Mouse (Mus musculus) lung, embryonic 16.5 days (tissue): ENCODE results near the gene Lrtm1. TPM values are rescaled to one million over a fixed set of nuclear protein-coding genes. Genes with fewer than 3 reads are reported as not detected.

ENCODE experiments used
- ATAC-seq: fragments of 200-750 bp; cut with Nextera tagmentation; 2 replicates; pipeline ENCODE4 v1.8.0; 2017; ENCODE audit warnings: low read depth, mild to moderate bottlenecking, moderate library complexity
- H3K27ac ChIP-seq: fragments of 300-500 bp; sonication (generic); 2 replicates; pipeline ENCODE4 v1.5.1; 2014; ENCODE audit warnings: mild to moderate bottlenecking, control low read depth, low read length
- H3K27me3 ChIP-seq: fragments of 300-500 bp; sonication (generic); 2 replicates; pipeline ENCODE4 v1.6.1; 2014; ENCODE audit warnings: low read depth, low read length, mixed read lengths; ENCODE audit not compliant: control insufficient read depth, insufficient read depth
- H3K36me3 ChIP-seq: fragments of 300-500 bp; sonication (generic); 2 replicates; pipeline ENCODE4 v1.6.1; 2014; ENCODE audit warnings: low read length; ENCODE audit not compliant: control insufficient read depth, insufficient read depth
- H3K4me1 ChIP-seq: fragments of 300-500 bp; sonication (generic); replicated peaks from 2 replicates; pipeline ENCODE4 v1.6.1; 2014; ENCODE audit warnings: low read length, mixed read lengths; ENCODE audit not compliant: control insufficient read depth, insufficient read depth
- H3K4me2 ChIP-seq: fragments of 300-500 bp; sonication (generic); 2 replicates; pipeline ENCODE4 v1.6.1; 2014; ENCODE audit warnings: low read depth, low read length, control low read depth
- H3K4me3 ChIP-seq: fragments of 300-500 bp; sonication (generic); 2 replicates; pipeline ENCODE4 v1.5.1; 2014; ENCODE audit warnings: mild to moderate bottlenecking, low read length, control low read depth
- H3K9ac ChIP-seq: fragments of 300-500 bp; sonication (generic); 2 replicates; pipeline ENCODE4 v1.6.1; 2014; ENCODE audit warnings: low read length, control low read depth
- H3K9me3 ChIP-seq: fragments of 300-500 bp; sonication (generic); 2 replicates; pipeline ENCODE4 v1.6.1; 2016; ENCODE audit warnings: low read length; ENCODE audit not compliant: control insufficient read depth
- WGBS: fragments of 180-500 bp; shearing (Covaris S2); extraction: QIAGEN DNeasy Blood & Tissue Kit; methylation state at CpG from one replicate; pipeline ENCODE4 v1.1.7; 2014; 5-methylcytosine and 5-hydroxymethylcytosine counted together
- polyA plus RNA-seq: library from polyadenylated mRNA; unstranded; fragments of >200 nt; fragmentation: Nextera tagmentation; extraction: Ambion mirVana; gene quantifications from 2 replicates; pipeline ENCODE4 v1.2.1, GENCODE M21; 2015

Gene Lrtm1
- polyA plus RNA-seq, 1 experiment from 2014 or later, result 0.11 TPM

DNA sequence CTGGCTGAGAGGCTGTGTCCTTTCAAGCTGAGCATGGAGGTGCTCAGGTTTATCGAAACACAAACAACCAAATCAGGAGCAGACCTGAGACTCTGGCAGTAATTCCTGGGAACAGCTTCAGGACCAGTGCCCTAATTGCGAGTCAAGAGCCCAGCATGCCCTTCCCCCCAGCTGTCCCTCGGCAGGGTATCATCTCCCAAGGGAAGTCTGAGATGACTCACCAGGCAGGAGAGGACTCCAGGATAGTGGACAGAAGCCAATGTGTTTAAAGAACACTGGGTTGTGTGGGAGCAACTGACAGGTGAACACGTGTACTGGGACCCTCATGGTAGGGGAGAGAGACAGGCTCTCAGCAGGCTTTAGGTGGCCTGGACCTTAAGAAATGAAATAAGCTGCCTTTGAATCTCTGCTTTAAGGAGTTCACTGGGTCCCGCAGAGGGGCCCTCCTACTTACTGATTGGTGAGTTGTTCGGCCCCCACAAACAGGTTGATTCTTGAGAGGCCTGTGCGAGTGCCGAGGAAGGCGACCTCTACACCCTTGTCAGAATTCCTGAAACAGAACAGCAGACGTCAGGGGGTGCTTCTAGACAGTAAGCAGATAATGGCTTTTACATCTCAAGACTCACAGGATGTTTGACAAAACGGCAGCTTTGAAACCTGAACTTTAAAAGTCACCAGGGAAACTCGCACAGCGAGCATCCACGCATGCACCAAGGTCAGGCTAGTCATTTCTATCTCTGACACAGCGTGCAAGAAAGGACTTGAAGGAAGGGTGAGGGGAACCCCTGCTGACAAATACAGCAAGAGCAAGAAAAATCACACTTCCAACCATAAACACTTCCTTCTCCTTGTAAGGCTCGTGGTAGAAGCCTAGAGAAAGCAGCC lies 34.2 kb downstream of the Lrtm1 start:
- ATAC-seq, result no peak
- no peak overlapping the region for H3K27ac ChIP-seq
- H3K9me3 ChIP-seq, result no peaks in the 10 kb centered on the region
- H3K9ac ChIP-seq, result no peak overlapping the region
- no peak overlapping the region for H3K4me2 ChIP-seq
- no peaks in the 10 kb centered on the region for H3K27me3 ChIP-seq
- H3K4me1 ChIP-seq, result no peaks in the 10 kb centered on the region
- WGBS, result 20% methylated on average over 16 of the region's 16 CpGs
- no peak overlapping the region for H3K4me3 ChIP-seq
- no peaks in the 10 kb centered on the region for H3K36me3 ChIP-seq

DNA sequence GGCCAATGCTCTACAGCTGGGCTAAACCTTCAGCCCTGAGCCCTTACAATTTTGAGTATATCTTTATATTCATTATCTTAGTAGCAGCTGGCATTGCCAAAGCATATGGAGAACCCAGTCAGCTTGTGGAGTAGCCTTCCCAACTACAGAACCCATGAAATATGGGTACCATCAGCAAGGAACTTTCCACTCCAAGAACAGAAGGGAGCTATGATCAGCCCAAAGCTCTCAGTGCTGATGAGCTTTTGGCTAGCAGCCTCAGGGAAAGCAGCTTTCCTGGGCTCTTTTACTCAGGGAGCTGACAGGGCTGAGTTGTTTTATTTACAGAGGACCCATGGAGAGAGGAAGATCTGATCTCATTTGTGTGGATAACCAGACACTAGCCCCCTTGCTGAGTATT lies 42.7 kb downstream of the Lrtm1 start:
- no peaks in the 10 kb centered on the region for H3K36me3 ChIP-seq
- H3K27me3 ChIP-seq, result no peaks in the 10 kb centered on the region
- no peak overlapping the region for H3K4me2 ChIP-seq
- H3K4me1 ChIP-seq, result no peaks in the 10 kb centered on the region
- H3K9me3 ChIP-seq, result no peaks in the 10 kb centered on the region
- no peak overlapping the region for H3K27ac ChIP-seq
- no peak for ATAC-seq
- H3K9ac ChIP-seq, result no peak overlapping the region
- H3K4me3 ChIP-seq, result no peak overlapping the region

DNA sequence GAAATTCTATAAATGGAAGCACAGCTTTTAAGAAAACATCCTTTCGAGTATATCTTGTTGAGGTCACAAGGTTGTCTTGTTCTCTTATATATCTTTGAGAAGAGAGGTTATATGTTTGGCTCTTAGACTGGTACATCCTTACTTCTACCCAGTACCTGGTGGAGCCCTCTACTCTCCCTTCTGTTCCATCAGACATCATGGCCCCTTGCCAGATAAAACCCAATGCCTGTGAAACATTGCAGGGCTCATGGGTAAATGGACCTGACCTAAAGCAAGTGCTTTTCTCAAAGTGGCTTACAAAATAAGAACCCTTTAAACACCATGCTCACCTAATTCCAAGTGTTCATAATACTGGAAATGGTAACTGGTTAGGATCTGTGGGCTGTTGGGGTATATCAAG lies 43.5 kb downstream of the Lrtm1 start:
- Histone ChIP-seq H3K9ac (no peak overlapping the region), H3K4me1 (no peaks in the 10 kb centered on the region), H3K4me3 (no peak overlapping the region), H3K27me3 (no peaks in the 10 kb centered on the region), H3K9me3 (no peaks in the 10 kb centered on the region), H3K27ac (no peak overlapping the region), H3K4me2 (no peak overlapping the region), H3K36me3 (no peaks in the 10 kb centered on the region)
- no peak for ATAC-seq
- WGBS, result 76% methylated on average over 1 of the region's 1 CpGs

DNA sequence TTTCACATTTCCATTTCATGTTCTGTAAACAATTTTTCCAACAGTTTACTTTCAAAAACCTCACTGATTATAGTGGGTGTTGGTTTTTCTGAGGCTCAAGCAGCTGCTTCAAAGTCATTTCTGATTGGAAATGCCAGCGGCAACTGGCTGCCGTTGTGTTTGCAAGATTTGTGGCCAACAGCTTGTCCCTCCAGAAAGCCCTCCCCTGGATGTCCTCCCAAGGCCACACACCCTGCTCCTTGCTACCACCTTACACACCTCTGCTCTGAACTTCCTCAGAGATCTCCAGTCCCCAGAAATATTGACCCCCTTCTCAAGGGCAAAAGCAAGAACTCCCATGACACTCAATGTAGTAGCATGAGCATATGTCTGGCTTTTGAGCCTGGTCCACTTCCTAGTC lies 44.7 kb downstream of the Lrtm1 start:
- H3K9ac ChIP-seq, result no peak overlapping the region
- no peak overlapping the region for H3K27ac ChIP-seq
- no peaks in the 10 kb centered on the region for H3K27me3 ChIP-seq
- H3K9me3 ChIP-seq, result no peaks in the 10 kb centered on the region
- H3K4me1 ChIP-seq, result no peaks in the 10 kb centered on the region
- ATAC-seq, result no peak
- H3K36me3 ChIP-seq, result no peaks in the 10 kb centered on the region
- H3K4me2 ChIP-seq, result no peak overlapping the region
- WGBS, result 50% methylated on average over 2 of the region's 2 CpGs
- no peak overlapping the region for H3K4me3 ChIP-seq

DNA sequence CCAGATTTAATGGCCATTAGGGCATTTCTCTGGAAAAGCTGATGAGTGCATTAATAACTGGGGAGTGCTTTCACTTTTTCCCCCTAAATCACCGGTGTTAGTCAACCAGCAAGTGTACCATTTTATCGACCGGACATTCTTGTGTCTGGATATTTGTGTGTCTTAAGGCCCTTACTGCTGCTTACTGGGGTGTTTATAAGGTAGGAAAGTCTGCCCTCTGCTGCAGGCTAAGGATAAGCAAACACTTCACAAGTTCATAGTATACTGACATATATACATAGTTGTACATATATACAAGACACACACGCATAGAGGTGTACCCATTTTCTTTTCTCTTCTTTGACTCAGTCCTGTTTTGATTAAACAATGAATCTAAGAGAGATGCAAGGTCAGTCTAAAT lies 55.7 kb downstream of the Lrtm1 start:
- no peak overlapping the region for H3K4me2 ChIP-seq
- no peak overlapping the region for H3K27ac ChIP-seq
- H3K36me3 ChIP-seq, result no peaks in the 10 kb centered on the region
- WGBS, result 71% methylated on average over 4 of the region's 4 CpGs
- no peak overlapping the region for H3K4me3 ChIP-seq
- H3K4me1 ChIP-seq, result no peaks in the 10 kb centered on the region
- no peaks in the 10 kb centered on the region for H3K9me3 ChIP-seq
- no peak for ATAC-seq
- H3K27me3 ChIP-seq, result no peaks in the 10 kb centered on the region
- no peak overlapping the region for H3K9ac ChIP-seq

DNA sequence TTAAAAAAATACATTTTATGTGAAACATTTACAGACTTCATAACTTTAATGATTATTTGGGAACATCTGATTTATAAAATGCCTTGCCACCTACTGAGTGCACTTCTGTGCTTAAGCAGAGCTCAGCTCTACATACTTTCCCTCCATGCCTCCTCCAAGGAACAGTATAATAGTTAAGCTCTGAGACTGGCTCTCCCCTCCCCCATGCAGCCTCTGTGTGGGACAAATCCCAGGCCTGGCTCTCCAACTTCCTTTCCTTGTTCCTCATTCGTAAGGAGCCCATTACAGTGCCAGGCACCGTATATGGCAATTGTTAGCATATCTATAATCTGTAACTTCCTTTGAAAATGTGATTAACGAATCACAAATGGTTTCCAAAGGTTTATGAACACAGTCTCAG lies 59.4 kb downstream of the Lrtm1 start:
- no peak overlapping the region for H3K27ac ChIP-seq
- H3K9ac ChIP-seq, result no peak overlapping the region
- ATAC-seq, result no peak
- no peaks in the 10 kb centered on the region for H3K9me3 ChIP-seq
- WGBS, result 57% methylated on average over 3 of the region's 3 CpGs
- H3K36me3 ChIP-seq, result no peaks in the 10 kb centered on the region
- H3K4me3 ChIP-seq, result no peak overlapping the region
- no peaks in the 10 kb centered on the region for H3K27me3 ChIP-seq
- H3K4me2 ChIP-seq, result no peak overlapping the region
- H3K4me1 ChIP-seq, result no peaks in the 10 kb centered on the region

DNA sequence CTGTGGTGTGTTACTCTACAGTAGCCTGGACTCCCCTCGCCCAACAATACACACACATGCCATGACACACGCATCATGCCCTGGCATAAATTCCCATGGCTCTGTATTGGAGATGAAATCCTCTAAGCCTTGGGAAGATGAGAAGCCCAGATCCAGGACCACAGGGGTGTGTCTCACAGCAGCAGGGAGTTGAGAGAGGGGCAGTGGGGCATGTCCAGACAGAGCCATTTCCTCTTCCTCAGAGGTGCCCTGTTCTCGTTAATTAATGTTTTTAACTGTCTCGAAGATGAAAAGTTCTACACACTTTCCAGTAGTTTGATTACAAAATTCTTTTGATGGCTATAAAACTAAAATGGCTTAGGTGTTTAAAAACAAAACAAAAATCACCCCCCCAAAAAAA lies 62.2 kb downstream of the Lrtm1 start:
- no peak overlapping the region for H3K4me2 ChIP-seq
- H3K9ac ChIP-seq, result no peak overlapping the region
- H3K27ac ChIP-seq, result no peak overlapping the region
- H3K4me1 ChIP-seq, result no peaks in the 10 kb centered on the region
- H3K4me3 ChIP-seq, result no peak overlapping the region
- ATAC-seq, result no peak
- 81% methylated on average over 4 of the region's 4 CpGs for WGBS
- no peaks in the 10 kb centered on the region for H3K9me3 ChIP-seq
- H3K27me3 ChIP-seq, result no peaks in the 10 kb centered on the region
- H3K36me3 ChIP-seq, result no peaks in the 10 kb centered on the region

DNA sequence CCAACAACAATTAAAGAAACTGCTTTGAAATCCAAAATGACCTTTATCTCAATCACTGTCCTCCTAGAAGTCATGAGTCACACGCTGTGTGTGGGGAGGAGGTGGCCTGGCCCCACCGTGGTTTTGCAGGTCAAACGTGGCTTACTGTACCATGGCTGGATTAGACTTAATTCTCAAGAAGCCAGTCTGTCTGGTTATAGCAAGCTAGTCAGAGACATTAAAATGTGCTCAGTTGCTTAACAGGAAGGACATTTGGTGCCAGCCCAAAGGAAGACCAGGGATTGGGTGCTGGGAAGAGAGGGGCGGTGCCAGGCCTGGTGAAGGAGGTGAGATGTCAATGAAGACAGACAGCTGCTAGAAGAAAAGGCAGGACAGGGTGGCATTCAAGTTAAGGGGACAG lies 62.6 kb downstream of the Lrtm1 start:
- no peak overlapping the region for H3K9ac ChIP-seq
- 77% methylated on average over 4 of the region's 4 CpGs for WGBS
- H3K4me2 ChIP-seq, result no peak overlapping the region
- H3K27me3 ChIP-seq, result no peaks in the 10 kb centered on the region
- no peaks in the 10 kb centered on the region for H3K36me3 ChIP-seq
- no peak for ATAC-seq
- H3K4me3 ChIP-seq, result no peak overlapping the region
- H3K27ac ChIP-seq, result no peak overlapping the region
- no peaks in the 10 kb centered on the region for H3K4me1 ChIP-seq
- H3K9me3 ChIP-seq, result no peaks in the 10 kb centered on the region

DNA sequence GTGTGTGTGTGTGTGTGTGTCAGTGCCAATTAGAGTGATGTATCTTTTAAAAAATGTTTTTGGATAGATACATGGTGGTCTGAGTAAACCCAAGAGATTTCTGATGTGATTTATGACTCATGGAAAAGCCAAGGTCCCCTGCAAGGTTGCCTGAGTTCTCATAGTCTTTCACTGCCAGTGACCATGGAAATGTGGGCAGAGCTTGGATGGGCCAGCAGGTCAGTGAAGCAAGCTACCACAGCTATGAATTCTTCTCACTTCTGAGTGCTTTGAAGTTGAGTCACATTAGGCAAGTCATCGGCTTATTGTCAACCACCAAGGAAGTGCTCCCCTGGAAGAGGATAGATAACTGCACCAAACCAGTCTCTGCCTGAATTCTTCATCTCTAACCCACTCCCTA lies 64.2 kb downstream of the Lrtm1 start:
- Histone ChIP-seq H3K27ac (no peak overlapping the region), H3K9ac (no peak overlapping the region), H3K4me3 (no peak overlapping the region), H3K4me2 (no peak overlapping the region), H3K27me3 (no peaks in the 10 kb centered on the region), H3K4me1 (no peaks in the 10 kb centered on the region), H3K36me3 (no peaks in the 10 kb centered on the region), H3K9me3 (no peaks in the 10 kb centered on the region)
- no peak for ATAC-seq
- 64% methylated on average over 1 of the region's 1 CpGs for WGBS
